8 mouse cellular contexts compared by ENCODE assay signal in genomic region chr7:105628633-105629032, GRCm38 (mm10). TPM values are rescaled to one million over a fixed set of nuclear protein-coding genes. Genes with fewer than 3 reads are reported as not detected.
A peak's percentile ranks its signal among the peaks of the same experiment; 100 is the strongest.
DNase-seq lines count a peak whose midpoint lies in the region; ATAC-seq and TF ChIP-seq lines count a peak whose summit lies in the region.

No protein-coding gene starts in this region.

- TF ChIP-seq CTCF in heart, adult 2 months (IDR thresholded peaks at IDR 0.05): no peak

- H3K4me1 ChIP-seq in heart, adult 2 months (ENCODE audit: control insufficient read depth, insufficient read depth, low read length): peaks cover 8% of the 10 kb centered on the region

- peaks cover 2% of the 10 kb centered on the region; the same call in 1 of the 2 replicates for H3K36me3 ChIP-seq in heart, adult 2 months (ENCODE audit: control insufficient read depth, insufficient read depth, low read length)

- no peaks in the 10 kb centered on the region for H3K27me3 ChIP-seq in heart, adult 2 months (ENCODE audit: control insufficient read depth, insufficient read depth, low read length)

- H3K27ac ChIP-seq in heart, adult 2 months: peak overlapping the region; percentile 80

- TF ChIP-seq POLR2A in heart, adult 2 months (IDR thresholded peaks at IDR 0.05; ENCODE audit: insufficient read depth, low read depth, low read length): peak; percentile 52

- H3K4me3 ChIP-seq in heart, adult 2 months: no peak overlapping the region

- no peaks in the 10 kb centered on the region; the same call in none of the 2 replicates for H3K79me2 ChIP-seq in heart, adult 2 months (replicated peaks; ENCODE audit: control insufficient read depth, insufficient read depth, low read length)

- intact Hi-C loops in heart, adult 2 months (cut with DNase I): no loop called here

- DNase-seq in frontal cortex, adult 2 months (ENCODE audit: extremely low spot score in 1 of 2, low spot score in 1 of 2): peak; percentile 30 to 59
- no peak for DNase-seq in frontal cortex, postnatal 10 days (ENCODE audit: low spot score in 2 of 2)
- peak; percentile 50 for DNase-seq in adrenal gland, adult 8-10 months
- DNase-seq in heart, adult 2 months: peak; percentile 75 to 85
- peak; percentile 68 to 72 for DNase-seq in kidney, adult 8-10 months
- no peak for DNase-seq in embryo, embryonic 10.5 days (ENCODE audit: low spot score)
- DNase-seq in spleen, postnatal 14 days (ENCODE audit: low spot score in 2 of 2): no peak

- TF ChIP-seq EP300 in heart, adult 2 months (IDR thresholded peaks at IDR 0.05; ENCODE audit: insufficient read depth, low read depth, low read length): peak; percentile 70; the same call in 1 of the 2 replicates

- WGBS in heart, adult 2 months: 4% methylated on average over 3 of the region's 3 CpGs

- no peak overlapping the region for H3K9ac ChIP-seq in heart, adult 2 months (ENCODE audit: low read depth, low read length)

- ATAC-seq in megakaryocyte, adult 5-6 weeks (ENCODE audit: poor library complexity, severe bottlenecking): peak; percentile 34

RNA-seq across cellular contexts. Expression of gene Trim3, which starts 4.7 kb away (rescaled TPM):
- 137 and 154 TPM in 2 replicates for polyA plus RNA-seq in frontal cortex, adult 2 months (2012; rRNA removed)
- 10 to 100 TPM; 24.0 to 50.0 (median 38.6) TPM for total RNA-seq in adrenal gland, adult 8-10 months (2022)
- total RNA-seq in heart, adult 2 months (2021): 10 to 100 TPM; 20.5 to 23.0 TPM
- polyA plus RNA-seq in heart, adult 2 months (2012; rRNA removed): 39.8 and 41.1 TPM in 2 replicates
- 14.8 and 19.7 TPM in 2 replicates for total RNA-seq in megakaryocyte, adult 5-6 weeks (2015)
- 10.9 and 15.3 TPM in 2 replicates for total RNA-seq in megakaryocyte, adult 5-6 weeks (2017)

RNA-seq across cellular contexts. Expression of gene Timm10b, which starts 11.2 kb away (rescaled TPM):
- 108 and 129 TPM in 2 replicates for polyA plus RNA-seq in frontal cortex, adult 2 months (2012; rRNA removed)
- 100 to 1,000 TPM in 3 of 4 experiments, 10 to 100 TPM in 1; 73.6 to 158 (median 103) TPM for total RNA-seq in adrenal gland, adult 8-10 months (2022)
- total RNA-seq in heart, adult 2 months (2021): 10 to 100 TPM; 70.8 to 78.5 TPM
- 83.6 and 92.9 TPM in 2 replicates for polyA plus RNA-seq in heart, adult 2 months (2012; rRNA removed)
- total RNA-seq in megakaryocyte, adult 5-6 weeks (2015): 77.3 and 105 TPM in 2 replicates
- total RNA-seq in megakaryocyte, adult 5-6 weeks (2017): 85.4 and 91.6 TPM in 2 replicates

RNA-seq across cellular contexts. Expression of gene Arfip2, which starts 11.6 kb away (rescaled TPM):
- 107 and 127 TPM in 2 replicates for polyA plus RNA-seq in frontal cortex, adult 2 months (2012; rRNA removed)
- 10 to 100 TPM; 50.6 to 93.3 (median 68.0) TPM for total RNA-seq in adrenal gland, adult 8-10 months (2022)
- total RNA-seq in heart, adult 2 months (2021): 10 to 100 TPM; 13.6 TPM
- polyA plus RNA-seq in heart, adult 2 months (2012; rRNA removed): 30.4 and 40.1 TPM in 2 replicates
- total RNA-seq in megakaryocyte, adult 5-6 weeks (2015): 6.9 and 12.0 TPM in 2 replicates
- 24.6 and 24.8 TPM in 2 replicates for total RNA-seq in megakaryocyte, adult 5-6 weeks (2017)

RNA-seq across cellular contexts. Expression of gene Gm45799, which starts 11.7 kb away (rescaled TPM):
- 50.7 and 53.2 TPM in 2 replicates for polyA plus RNA-seq in frontal cortex, adult 2 months (2012; rRNA removed)
- total RNA-seq in adrenal gland, adult 8-10 months (2022): 10 to 100 TPM in 1 of 4 experiments, 1 to 10 TPM in 3; 6.4 to 14.4 (median 8.2) TPM
- total RNA-seq in heart, adult 2 months (2021): 1 to 10 TPM in 1 of 2 experiments, under 1 TPM in 1; 0.78 to 2.0 TPM
- 66.7 and 188 TPM in 2 replicates for polyA plus RNA-seq in heart, adult 2 months (2012; rRNA removed)
- 6.7 and 18.0 TPM in 2 replicates for total RNA-seq in megakaryocyte, adult 5-6 weeks (2015)
- 6.0 and 6.6 TPM in 2 replicates for total RNA-seq in megakaryocyte, adult 5-6 weeks (2017)

RNA-seq across cellular contexts. Expression of gene Dnhd1, which starts 22.0 kb away (rescaled TPM):
- polyA plus RNA-seq in frontal cortex, adult 2 months (2012; rRNA removed): 6.9 and 11.5 TPM in 2 replicates
- 1 to 10 TPM; 3.1 to 5.1 (median 4.0) TPM for total RNA-seq in adrenal gland, adult 8-10 months (2022)
- total RNA-seq in heart, adult 2 months (2021): under 1 TPM; 0.14 to 0.29 TPM
- polyA plus RNA-seq in heart, adult 2 months (2012; rRNA removed): 1.1 and 1.3 TPM in 2 replicates
- total RNA-seq in megakaryocyte, adult 5-6 weeks (2015): 1.8 and 4.7 TPM in 2 replicates
- 0.95 and 2.7 TPM in 2 replicates for total RNA-seq in megakaryocyte, adult 5-6 weeks (2017)

Comparison
In these comparisons a context has a peak if more than half of its experiments do, and no peak if none do; other contexts are left out.
1. DNase-seq: peak in frontal cortex, adult 2 months (2 of 2), adrenal gland, adult 8-10 months (single experiment), heart, adult 2 months (2 of 2) and kidney, adult 8-10 months (2 of 2); none in frontal cortex, postnatal 10 days (0 of 2), embryo, embryonic 10.5 days (single experiment) and spleen, postnatal 14 days (0 of 2).